7 mouse cellular contexts compared by ENCODE assay signal in the genomic region with DNA sequence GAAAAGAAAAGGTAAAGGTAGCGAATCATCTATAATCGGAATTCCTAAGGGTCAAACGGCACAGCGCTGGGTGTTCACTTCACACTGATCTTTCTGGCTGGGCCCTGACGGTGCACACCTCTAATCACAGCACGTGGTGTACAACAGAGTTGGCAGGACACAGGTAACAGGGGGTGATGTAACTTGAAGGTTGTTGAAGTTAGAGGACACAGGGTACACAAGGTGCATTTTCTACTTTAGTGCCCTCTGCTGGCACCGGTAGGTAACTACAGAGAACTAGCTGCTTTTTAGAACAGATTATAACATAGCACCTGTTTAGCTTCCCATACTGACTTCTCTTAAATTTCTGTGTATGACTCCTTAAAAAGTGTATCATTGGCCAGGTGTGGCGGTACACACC. TPM values are rescaled to one million over a fixed set of nuclear protein-coding genes. Genes with fewer than 3 reads are reported as not detected.
DNase-seq lines count a peak whose midpoint lies in the region; ATAC-seq lines count a peak whose summit lies in the region.

No protein-coding gene starts in this region.

- no peak overlapping the region for H3K4me3 ChIP-seq in kidney, embryonic 16.5 days (ENCODE audit: low read length)

- no peak overlapping the region for H3K4me2 ChIP-seq in kidney, embryonic 16.5 days (replicated peaks; ENCODE audit: low read depth, low read length)

- no peaks in the 10 kb centered on the region for H3K27me3 ChIP-seq in kidney, embryonic 16.5 days (ENCODE audit: insufficient read depth, low read length)

- peaks cover 43% of the 10 kb centered on the region for H3K36me3 ChIP-seq in kidney, embryonic 16.5 days (ENCODE audit: insufficient read depth, low read length)

- H3K27ac ChIP-seq in kidney, embryonic 16.5 days (ENCODE audit: low read length): no peak overlapping the region

- H3K9ac ChIP-seq in kidney, embryonic 16.5 days (replicated peaks; ENCODE audit: low read length): no peak overlapping the region

- peak; percentile 37 for DNase-seq in kidney, adult 18-20 months
- DNase-seq in MEL-GATA-1-ER (ENCODE audit: extremely low read depth, low read depth): peak; percentile 36
- peak; percentile 13 for DNase-seq in embryo, embryonic 11 days
- peak; percentile 33 for DNase-seq in lung, postnatal 10 days
- no peak for DNase-seq in left cerebral cortex, adult 8-10 months (ENCODE audit: low spot score in 2 of 2)
- DNase-seq in frontal cortex, postnatal 36 days (ENCODE audit: low spot score in 2 of 2): no peak

- no peaks in the 10 kb centered on the region for H3K4me1 ChIP-seq in kidney, embryonic 16.5 days (ENCODE audit: insufficient read depth, low read length)

- ATAC-seq in kidney, embryonic 16.5 days (ENCODE audit: low FRiP score, low TSS enrichment): no peak

- 89% methylated on average over 8 of the region's 8 CpGs for WGBS in kidney, embryonic 16.5 days

- no peaks in the 10 kb centered on the region for H3K9me3 ChIP-seq in kidney, embryonic 16.5 days (ENCODE audit: low read length)

RNA-seq across cellular contexts. Expression of a gene that starts 7.8 kb away (rescaled TPM):
- 60.9 and 61.9 TPM in 2 replicates for polyA plus RNA-seq in kidney, embryonic 16.5 days (2015; fragmentation: Nextera tagmentation; extraction: Ambion mirVana)
- 10 to 100 TPM; 34.6 to 39.1 (median 36.5) TPM for total RNA-seq in left cerebral cortex, adult 8-10 months (2022)

RNA-seq across cellular contexts. Expression of a gene that starts 7.8 kb away (rescaled TPM):
- 36.9 TPM in 2 replicates for polyA plus RNA-seq in kidney, embryonic 16.5 days (2015; fragmentation: Nextera tagmentation; extraction: Ambion mirVana)
- 10 to 100 TPM; 45.3 to 49.3 (median 47.8) TPM for total RNA-seq in left cerebral cortex, adult 8-10 months (2022)

RNA-seq across cellular contexts. Expression of a gene that starts 45.7 kb away (rescaled TPM):
- polyA plus RNA-seq in kidney, embryonic 16.5 days (2015; fragmentation: Nextera tagmentation; extraction: Ambion mirVana): 13.9 and 21.0 TPM in 2 replicates
- 10 to 100 TPM; 18.9 to 23.2 (median 21.2) TPM for total RNA-seq in left cerebral cortex, adult 8-10 months (2022)

RNA-seq across cellular contexts. Expression of a gene that starts 48.6 kb away (rescaled TPM):
- 173 and 184 TPM in 2 replicates for polyA plus RNA-seq in kidney, embryonic 16.5 days (2015; fragmentation: Nextera tagmentation; extraction: Ambion mirVana)
- total RNA-seq in left cerebral cortex, adult 8-10 months (2022): 10 to 100 TPM; 24.9 to 33.6 (median 28.6) TPM

RNA-seq across cellular contexts. Expression of a gene that starts 53.3 kb away (rescaled TPM):
- polyA plus RNA-seq in kidney, embryonic 16.5 days (2015; fragmentation: Nextera tagmentation; extraction: Ambion mirVana): 90.7 and 95.7 TPM in 2 replicates
- total RNA-seq in left cerebral cortex, adult 8-10 months (2022): 10 to 100 TPM; 30.2 to 36.4 (median 33.9) TPM

Comparison
In these comparisons a context has a peak if more than half of its experiments do, and no peak if none do; other contexts are left out.
1. DNase-seq: peak in kidney, adult 18-20 months (single experiment), MEL-GATA-1-ER (single experiment), embryo, embryonic 11 days (single experiment) and lung, postnatal 10 days (single experiment); none in left cerebral cortex, adult 8-10 months (0 of 2) and frontal cortex, postnatal 36 days (0 of 2).